Mouse (Mus musculus) lung, adult 2 months (tissue): Measurements from ENCODE around the gene Lnx1. TPM values are rescaled to one million over a fixed set of nuclear protein-coding genes. Genes with fewer than 3 reads are reported as not detected.

Source experiments
- DNase-seq: peaks from one replicate; pipeline ENCODE4 v3.0.0; 2022
- H3K4me1 ChIP-seq: fragments of 200-500 bp; 2 replicates; pipeline ENCODE4 v1.6.1; 2011; ENCODE audit warnings: low read length; ENCODE audit not compliant: control insufficient read depth, insufficient read depth
- H3K4me3 ChIP-seq: fragments of 200-500 bp; replicated peaks from 2 replicates; pipeline ENCODE3; 2011; ENCODE audit warnings: low read depth, mild to moderate bottlenecking, control low read depth, low read length; ENCODE audit errors: extremely low read depth
- CTCF ChIP-seq: fragments of 200-500 bp; IDR thresholded peaks from 2 replicates; pipeline ENCODE4 v1.5.1; 2011; ENCODE audit warnings: mild to moderate bottlenecking, low read length, control low read depth; ENCODE audit not compliant: insufficient read depth
- POLR2A ChIP-seq: fragments of 200-500 bp; IDR thresholded peaks from 2 replicates; pipeline ENCODE4 v1.6.1; 2011; ENCODE audit warnings: low read depth, mild to moderate bottlenecking, control low read depth, low read length, borderline replicate concordance; ENCODE audit errors: extremely low read depth
- WGBS: fragments of 180-500 bp; shearing (Covaris S2); methylation state at CpG from one replicate; pipeline ENCODE4 v1.1.7; 2018; 5-methylcytosine and 5-hydroxymethylcytosine counted together
- polyA plus RNA-seq: library from polyadenylated mRNA; depleted of rRNA; stranded (reverse); fragments of >200 nt; gene quantifications from 2 replicates; pipeline ENCODE4 v1.2.3, GENCODE M21; 2012

Lnx1 gene
- polyA plus RNA-seq, 1 experiment = 4.0 TPM

DNA sequence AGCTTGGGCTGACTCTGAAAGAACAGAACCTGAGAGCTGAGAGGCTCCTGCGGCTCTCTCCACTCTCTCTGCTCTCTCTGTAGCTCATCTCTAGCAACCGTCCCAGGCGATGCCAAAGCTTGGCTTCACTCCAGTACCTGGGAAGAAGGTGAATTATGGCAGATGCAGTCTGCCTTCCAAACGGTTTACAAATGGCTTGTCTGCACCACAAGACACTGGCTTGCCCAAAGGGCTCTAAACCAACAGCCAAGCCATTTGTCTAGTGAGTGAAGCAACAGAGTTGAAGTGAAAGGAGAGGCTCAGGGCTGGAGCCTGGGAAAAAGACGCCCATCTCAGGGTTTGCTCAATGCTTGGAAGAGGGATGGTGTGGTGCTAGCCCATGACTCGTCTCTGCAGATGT lies 25.5 kb upstream of the Lnx1 start:
- TF ChIP-seq CTCF = no peak
- no peak for TF ChIP-seq POLR2A
- Histone ChIP-seq H3K4me1 (no peaks in the 10 kb centered on the region), H3K4me3 (no peak overlapping the region)
- WGBS = 76% methylated on average over 6 of the region's 6 CpGs
- no peak for DNase-seq

DNA sequence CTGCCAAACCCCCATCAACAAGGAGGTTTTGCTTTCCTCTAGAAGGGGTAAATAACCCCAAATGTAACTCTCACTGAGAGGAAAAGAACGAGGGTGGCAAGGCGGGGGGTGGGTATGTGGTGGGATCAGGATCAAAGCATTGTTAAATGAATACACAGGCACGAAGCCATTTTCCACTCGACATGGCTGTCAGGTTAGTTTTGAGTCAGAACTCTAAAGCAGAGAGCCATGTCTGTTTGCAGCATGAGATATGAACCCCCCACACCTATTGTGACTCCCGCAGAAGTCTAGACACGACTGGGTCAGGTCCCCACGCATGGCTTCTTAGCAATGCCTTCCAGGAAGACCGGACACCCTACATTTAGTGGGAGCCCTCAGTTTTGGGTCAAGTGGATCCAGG lies 24.6 kb upstream of the Lnx1 start:
- H3K4me1 ChIP-seq = no peaks in the 10 kb centered on the region
- 74% methylated on average over 8 of the region's 8 CpGs for WGBS
- H3K4me3 ChIP-seq = no peak overlapping the region
- DNase-seq = no peak
- TF ChIP-seq CTCF (no peak), POLR2A (no peak)

DNA sequence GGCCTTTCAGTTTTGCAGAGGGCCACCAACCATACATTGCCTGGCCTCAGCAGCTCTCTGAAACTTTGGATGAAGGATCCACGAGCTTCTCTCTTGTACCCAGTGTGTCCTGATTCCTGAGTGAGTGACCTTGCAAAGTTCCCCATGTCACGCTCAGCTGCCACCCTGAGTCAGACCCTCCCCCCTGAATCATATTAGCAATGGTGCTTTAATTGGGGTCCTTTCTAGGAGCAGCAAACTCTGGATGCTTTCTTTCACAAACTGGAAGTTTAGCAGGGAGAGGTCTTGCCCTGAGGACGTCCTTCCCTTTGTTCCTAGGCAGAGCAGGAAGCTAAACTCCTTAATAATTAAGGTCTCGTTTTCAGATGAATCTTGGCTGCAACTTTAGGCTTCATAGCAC lies 22.8 kb upstream of the Lnx1 start:
- 64% methylated on average over 4 of the region's 4 CpGs for WGBS
- TF ChIP-seq CTCF (no peak), POLR2A (no peak)

DNA sequence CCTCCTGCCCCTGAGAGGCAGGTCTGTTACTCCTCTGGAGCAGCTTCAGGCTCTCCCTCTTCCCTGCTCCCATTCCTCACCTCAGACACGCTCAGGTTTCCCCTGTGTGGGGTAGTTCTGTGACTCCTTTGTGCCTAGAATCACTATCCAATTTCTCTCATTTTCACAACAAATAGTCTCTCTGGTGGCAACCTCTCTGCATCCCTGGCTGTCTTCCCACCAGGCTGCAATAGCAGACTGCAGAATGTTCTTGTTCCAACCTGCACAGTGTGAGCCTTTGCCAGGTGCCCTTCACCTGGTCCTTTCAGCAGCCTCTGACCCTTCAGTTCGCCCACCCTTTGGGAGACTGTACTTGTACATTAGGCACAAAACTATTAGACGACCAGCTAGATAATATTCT lies 19.1 kb upstream of the Lnx1 start:
- no peak for DNase-seq
- Histone ChIP-seq H3K4me1 (no peaks in the 10 kb centered on the region), H3K4me3 (no peak overlapping the region)
- WGBS = 83% methylated on average over 3 of the region's 3 CpGs
- TF ChIP-seq CTCF = no peak
- TF ChIP-seq POLR2A = no peak

More for the DNA sequence above, 22.8 kb upstream of the Lnx1 start:
- H3K4me1 ChIP-seq = no peaks in the 10 kb centered on the region
- H3K4me3 ChIP-seq = no peak overlapping the region
- no peak for DNase-seq

- DNase-seq = no peak
- WGBS = 50% methylated on average over 9 of the region's 9 CpGs
- H3K4me1 ChIP-seq = no peaks in the 10 kb centered on the region
- no peak for TF ChIP-seq POLR2A
- no peak for TF ChIP-seq CTCF
- no peak overlapping the region for H3K4me3 ChIP-seq
Observed at GRCm38 (mm10) chr5:74720661-74721060, 17.9 kb upstream of the Lnx1 start.

DNA sequence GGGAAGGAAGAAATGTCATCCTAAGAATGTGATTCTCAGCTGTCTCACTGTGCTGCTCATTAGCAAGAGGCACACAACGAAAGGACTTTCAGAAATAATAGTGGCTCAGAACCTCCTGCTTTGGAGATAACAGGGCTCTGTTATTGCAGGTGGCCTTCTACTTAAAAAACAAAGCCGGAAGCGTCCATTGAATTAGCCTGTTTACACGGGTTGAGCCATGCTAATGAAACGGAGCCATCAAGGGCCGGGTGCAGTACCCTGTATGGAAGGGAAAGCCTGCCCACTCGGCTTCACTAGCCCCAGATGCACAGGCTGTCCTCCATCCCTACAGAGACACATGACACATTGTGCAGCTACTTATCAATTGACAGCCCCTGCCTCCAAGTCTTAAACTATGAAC lies 13.5 kb upstream of the Lnx1 start:
- no peaks in the 10 kb centered on the region for H3K4me1 ChIP-seq
- WGBS = 44% methylated on average over 7 of the region's 7 CpGs
- TF ChIP-seq POLR2A = no peak
- no peak for TF ChIP-seq CTCF
- no peak for DNase-seq
- H3K4me3 ChIP-seq = no peak overlapping the region

- no peak for TF ChIP-seq POLR2A
- TF ChIP-seq CTCF = no peak
- WGBS = 75% methylated on average over 4 of the region's 4 CpGs
- DNase-seq = no peak
- H3K4me1 ChIP-seq = no peaks in the 10 kb centered on the region
- no peak overlapping the region for H3K4me3 ChIP-seq
Observed at GRCm38 (mm10) chr5:74712811-74713210, 10.1 kb upstream of the Lnx1 start.

GRCm38 (mm10) chr5:74711988-74712387 lies 9.3 kb upstream of the Lnx1 start:
- Histone ChIP-seq H3K4me3 (no peak overlapping the region), H3K4me1 (no peaks in the 10 kb centered on the region)
- TF ChIP-seq POLR2A (no peak), CTCF (no peak)
- DNase-seq = no peak
- 89% methylated on average over 2 of the region's 2 CpGs for WGBS

DNA sequence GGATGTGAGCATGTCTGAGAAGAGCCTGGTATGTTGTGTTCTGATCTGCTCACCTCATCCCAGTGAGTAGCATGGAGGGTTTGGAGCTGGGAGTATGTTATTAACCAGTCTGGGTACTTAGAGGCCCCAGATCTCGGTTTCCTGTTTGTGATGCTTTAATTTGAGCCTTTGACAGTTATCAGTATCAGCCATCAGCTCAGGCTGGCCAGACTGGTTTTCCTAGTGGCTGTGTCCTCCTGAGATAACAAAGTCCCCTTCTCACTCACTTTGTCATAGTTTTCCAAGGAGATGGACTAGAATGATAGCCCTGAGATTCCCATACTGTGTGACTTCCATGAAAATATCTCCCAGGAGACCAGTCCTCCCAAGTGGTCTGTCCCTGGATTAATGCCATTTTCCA lies 8.3 kb upstream of the Lnx1 start:
- no peak overlapping the region for H3K4me3 ChIP-seq
- TF ChIP-seq POLR2A (no peak), CTCF (no peak)
- H3K4me1 ChIP-seq = no peaks in the 10 kb centered on the region
- WGBS = 42% methylated on average over 1 of the region's 1 CpGs
- no peak for DNase-seq

- DNase-seq = no peak
- WGBS = 66% methylated on average over 4 of the region's 4 CpGs
- TF ChIP-seq CTCF = no peak
- no peak for TF ChIP-seq POLR2A
Observed at GRCm38 (mm10) chr5:74710181-74710580, 7.5 kb upstream of the Lnx1 start.

DNA sequence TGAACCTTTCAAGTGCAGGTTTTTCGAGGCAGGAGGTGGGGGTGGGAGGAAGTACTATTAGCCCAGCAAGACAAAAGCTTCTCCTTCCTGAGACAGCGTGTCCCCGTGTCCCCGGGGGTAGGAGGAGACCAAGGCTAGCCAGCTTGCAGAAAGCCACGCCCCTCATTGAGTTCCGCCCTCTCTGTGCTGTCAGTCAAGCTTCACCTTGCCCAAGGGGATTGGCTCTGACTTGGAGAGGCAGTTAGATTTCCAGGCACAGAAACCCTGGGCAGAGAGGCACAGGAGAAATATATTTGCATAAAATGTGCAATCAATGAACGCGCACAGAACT lies 1.7 kb upstream of the Lnx1 start:
- peak overlapping the region; percentile 44 for H3K4me3 ChIP-seq
- peak; percentile 49 for DNase-seq
- H3K4me1 ChIP-seq = peaks cover 2% of the 10 kb centered on the region
- TF ChIP-seq POLR2A (no peak; the same call in 1 of the 2 replicates), CTCF (no peak)
- 2% methylated on average over 8 of the region's 8 CpGs for WGBS

More at GRCm38 (mm10) chr5:74710181-74710580, 7.5 kb upstream of the Lnx1 start:
- no peak overlapping the region for H3K4me3 ChIP-seq
- H3K4me1 ChIP-seq = no peaks in the 10 kb centered on the region
